Mouse (Mus musculus) urinary bladder, postnatal 25 days (tissue): Measurements from ENCODE around the gene Astn1.

Experiments
- DNase-seq: peaks from one replicate; pipeline ENCODE4 v3.0.0; 2022; ENCODE audit warnings: low spot score

Gene Astn1

DNA sequence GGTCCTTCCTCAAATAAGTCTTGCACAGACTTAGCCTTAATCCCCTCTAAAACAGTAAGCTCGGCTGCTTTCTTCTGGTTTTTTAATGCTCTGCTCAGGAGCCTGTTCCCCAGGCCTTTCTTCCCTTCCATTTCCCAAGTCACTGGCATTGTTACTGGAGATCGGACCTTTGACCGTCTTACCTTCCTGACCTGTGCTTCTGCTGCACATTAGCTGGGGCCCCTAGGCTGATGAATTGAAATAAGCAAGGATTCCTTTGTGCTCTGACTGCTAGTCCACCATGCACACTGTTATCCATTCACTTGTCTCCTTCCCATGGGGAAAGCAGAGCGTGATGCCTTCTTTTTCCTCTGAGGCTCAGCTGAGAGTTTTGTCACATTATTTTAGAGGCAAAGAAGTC lies 255.9 kb downstream of the Astn1 start:
- DNase-seq = no peak

DNA sequence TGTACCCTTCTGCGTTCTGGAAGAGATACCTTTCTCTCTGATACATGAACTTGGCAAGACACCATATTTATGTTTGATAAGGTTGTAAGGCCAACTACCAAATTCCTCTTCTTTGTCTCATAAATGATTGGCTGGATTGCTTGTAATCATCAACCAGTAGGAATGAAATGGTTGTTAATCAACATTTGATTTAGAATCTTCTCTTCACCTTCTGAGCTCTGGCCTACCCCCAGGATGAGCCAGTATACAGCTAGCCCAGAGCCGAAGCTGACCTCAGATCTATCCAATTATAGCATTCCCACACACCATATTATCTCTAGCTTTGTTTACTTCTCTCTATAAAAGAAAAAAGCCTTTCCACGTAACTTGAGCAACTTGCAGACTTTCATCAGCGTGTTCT lies 270.9 kb downstream of the Astn1 start:
- DNase-seq = no peak

DNA sequence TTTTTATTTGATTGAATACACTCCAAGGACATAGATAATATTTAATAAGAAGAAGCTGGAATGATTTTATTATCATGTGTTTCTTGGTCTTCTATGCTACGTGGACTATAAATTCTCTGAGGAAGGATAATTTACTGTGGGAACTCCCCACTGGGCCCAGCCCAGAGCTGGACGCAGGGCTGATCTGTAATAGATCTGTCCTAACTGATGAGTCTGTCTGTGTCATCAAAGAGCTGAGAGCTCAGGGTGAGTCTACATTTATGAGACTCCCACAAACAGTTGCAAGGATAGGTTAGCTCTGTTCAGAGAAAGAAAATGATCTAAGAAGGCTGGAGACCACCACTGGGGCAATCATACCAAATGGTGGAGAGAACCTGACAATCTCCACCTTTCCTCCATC lies 271.4 kb downstream of the Astn1 start:
- no peak for DNase-seq

- DNase-seq = no peak
Observed at GRCm38 (mm10) chr1:158641306-158641705, 279.2 kb downstream of the Astn1 start.

DNA sequence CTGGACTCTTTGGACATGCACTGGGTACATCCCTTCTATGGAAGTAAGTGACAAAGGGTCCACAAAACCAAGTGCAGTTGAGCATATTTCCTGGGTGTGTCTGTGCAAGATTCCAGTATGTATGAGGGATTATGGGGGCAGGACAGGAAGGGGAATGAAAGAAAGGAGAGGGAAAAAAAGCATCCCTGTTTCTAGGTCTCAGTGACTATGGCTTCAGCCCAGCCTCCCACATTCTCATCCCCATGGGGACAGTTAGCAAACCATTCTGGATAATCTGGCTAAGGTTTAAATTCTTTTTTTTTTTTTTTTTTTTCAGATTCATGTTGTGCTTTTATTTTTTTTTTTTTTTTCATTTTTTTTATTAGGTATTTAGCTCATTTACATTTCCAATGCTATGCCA lies 280.2 kb downstream of the Astn1 start:
- no peak for DNase-seq

- DNase-seq = no peak
Observed at GRCm38 (mm10) chr1:158652799-158653198, 290.7 kb downstream of the Astn1 start.

GRCm38 (mm10) chr1:158653808-158654520 lies 291.9 kb downstream of the Astn1 start:
- peak; percentile 6 for DNase-seq

DNA sequence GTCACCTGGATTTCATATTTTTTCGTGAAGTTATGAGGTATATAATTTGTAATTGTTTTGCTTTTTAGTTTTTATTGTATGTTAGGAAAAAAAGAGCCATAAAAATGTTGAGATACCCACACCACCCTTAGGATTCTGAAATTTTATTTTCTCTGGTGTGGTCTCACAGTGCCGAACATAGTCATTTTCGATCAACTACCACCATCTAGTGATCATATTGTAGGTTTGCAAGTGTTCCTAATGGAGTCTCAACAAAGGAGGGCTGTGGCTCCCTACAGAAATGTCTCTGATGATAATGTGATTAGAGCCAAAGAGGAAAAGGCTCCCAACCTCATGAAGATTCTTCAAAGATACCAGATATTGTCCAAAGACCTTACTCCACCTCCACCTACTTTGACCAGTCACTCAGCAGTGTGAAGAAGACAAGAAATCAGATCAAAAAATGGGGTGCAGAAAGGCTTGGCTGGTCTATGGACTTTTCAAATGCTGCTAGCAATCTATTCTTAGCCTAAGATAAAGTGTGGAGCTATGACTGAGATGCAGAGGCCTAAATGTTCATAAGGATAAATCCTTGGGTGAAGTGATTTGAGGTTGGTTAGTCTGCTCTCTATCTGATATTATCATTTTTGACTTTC lies 292.6 kb downstream of the Astn1 start:
- DNase-seq = no peak

- DNase-seq = no peak
Observed at GRCm38 (mm10) chr1:158656986-158657385, 294.9 kb downstream of the Astn1 start.

DNA sequence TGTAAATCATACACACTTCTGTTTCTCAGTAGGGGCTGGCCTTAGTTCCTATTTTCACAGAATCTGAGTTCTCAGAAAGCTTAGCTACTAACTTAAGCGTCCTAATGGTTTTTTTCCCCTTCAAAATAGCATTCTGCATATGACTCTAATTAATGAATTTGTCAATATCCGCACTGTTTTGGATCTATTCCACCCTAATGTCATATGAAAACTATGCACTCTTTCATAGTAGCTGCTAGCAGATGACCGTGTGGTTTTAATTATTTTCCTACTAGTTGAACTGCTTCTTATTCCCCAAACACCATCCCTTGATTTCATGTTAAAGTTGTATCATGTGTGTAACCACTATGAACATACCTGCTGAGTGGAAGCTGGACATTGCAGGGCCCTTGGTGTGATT lies 303.9 kb downstream of the Astn1 start:
- no peak for DNase-seq

GRCm38 (mm10) chr1:158669971-158670592 lies 308.0 kb downstream of the Astn1 start:
- DNase-seq = peak; percentile 57

- no peak for DNase-seq
Observed at GRCm38 (mm10) chr1:158687726-158688125, 325.7 kb downstream of the Astn1 start.

GRCm38 (mm10) chr1:158697423-158697822 lies 335.4 kb downstream of the Astn1 start:
- no peak for DNase-seq

- DNase-seq = no peak
Observed at GRCm38 (mm10) chr1:158697859-158698569, 335.9 kb downstream of the Astn1 start.

GRCm38 (mm10) chr1:158699276-158699675 lies 337.2 kb downstream of the Astn1 start:
- no peak for DNase-seq

DNA sequence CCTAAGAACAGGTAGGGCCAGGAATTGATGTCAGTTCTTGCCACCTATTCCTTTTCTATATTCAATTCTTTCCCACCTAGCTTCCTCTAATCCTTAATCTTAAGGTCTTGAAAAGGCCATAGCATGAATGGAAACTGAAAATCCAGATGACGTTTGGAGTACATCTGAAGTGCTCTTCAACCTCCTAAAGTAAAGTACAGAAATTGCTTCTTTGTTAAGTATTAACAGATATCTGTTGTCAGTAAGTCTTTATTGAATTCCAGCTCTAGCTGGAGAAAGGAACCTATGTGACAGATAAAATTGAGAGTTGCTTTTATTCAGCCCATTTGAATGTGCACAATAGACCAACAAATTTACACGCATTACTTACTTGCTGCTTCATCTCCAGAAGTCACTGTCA lies 338.1 kb downstream of the Astn1 start:
- DNase-seq = no peak

GRCm38 (mm10) chr1:158701336-158701735 lies 339.3 kb downstream of the Astn1 start:
- no peak for DNase-seq

DNA sequence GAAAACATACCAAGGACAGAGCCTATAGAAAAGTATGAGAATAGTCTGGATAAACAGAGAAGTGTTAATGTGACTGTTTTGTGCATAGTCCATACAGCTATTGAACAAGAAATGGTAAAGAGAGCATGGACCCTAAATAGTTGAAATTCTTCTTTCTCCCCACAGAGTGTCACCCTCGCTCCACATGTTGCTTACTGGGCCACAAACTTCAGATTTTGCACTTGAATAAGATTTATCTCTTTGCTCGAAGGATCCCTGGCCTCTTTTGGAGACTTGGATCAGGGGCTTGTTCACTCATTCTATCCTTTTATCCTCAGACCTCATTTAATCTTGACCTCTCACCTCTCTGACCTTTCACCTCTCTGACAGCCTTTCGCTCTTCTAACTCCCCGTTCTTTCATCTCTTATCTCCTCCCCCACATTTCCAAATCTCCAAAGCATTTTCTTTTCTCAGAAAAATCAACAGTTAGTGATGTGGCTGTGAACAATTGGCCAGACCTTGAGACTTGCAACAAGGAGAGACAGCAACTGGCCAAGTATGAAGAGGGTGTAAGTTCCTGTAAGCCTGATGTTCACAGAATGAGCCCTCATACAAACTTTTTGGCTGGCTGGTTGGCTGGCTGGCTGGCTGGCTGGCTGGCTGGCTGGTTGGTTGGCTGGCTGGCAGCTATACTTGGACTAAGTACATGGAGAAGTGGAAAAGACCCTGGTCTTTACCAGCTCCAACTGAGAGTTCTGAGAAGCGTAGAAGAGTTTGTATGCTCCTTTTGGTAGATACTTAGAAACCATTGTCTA lies 351.4 kb downstream of the Astn1 start:
- no peak for DNase-seq

DNA sequence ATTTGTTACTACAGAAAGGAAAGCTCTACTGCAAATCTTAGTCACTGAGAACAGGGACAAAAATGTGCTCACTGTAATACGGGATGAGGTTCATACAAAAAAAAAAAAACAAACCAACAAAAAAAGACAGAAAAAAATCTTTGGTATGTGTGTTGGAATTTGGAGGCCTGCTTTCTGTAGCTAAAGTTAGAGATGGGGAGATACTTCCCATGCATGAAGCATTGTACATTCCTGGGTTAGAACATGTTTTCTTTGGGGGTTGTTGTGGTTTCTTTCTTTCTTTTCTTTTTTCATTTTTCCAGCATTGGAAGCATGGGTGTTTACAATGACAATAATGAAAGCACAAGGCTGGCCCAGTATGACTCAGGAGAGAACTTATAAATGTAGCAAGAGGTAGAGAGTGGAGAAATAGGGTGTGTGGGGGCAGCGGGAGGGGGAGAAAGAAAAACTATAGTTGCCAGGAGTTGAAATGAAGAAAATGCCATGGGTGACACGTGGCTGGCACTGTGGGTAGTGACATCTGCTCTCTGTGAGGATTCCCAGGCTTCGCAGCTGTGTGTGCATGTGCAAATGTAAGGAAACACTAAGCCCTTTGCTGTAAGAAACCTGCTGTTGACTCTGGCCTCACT lies 370.9 kb downstream of the Astn1 start:
- DNase-seq = no peak

- no peak for DNase-seq
Observed at GRCm38 (mm10) chr1:158739132-158739919, 377.3 kb downstream of the Astn1 start.
